Mouse (Mus musculus) olfactory bulb, adult 2 months (tissue): ENCODE results near the gene Pcbd1. TPM values are rescaled to one million over a fixed set of nuclear protein-coding genes. Genes with fewer than 3 reads are reported as not detected.
A peak's percentile ranks its signal among the peaks of the same experiment; 100 is the strongest.

Source experiments
- H3K27ac ChIP-seq: fragments of 200-500 bp; 2 replicates; pipeline ENCODE4 v1.5.1; 2012; ENCODE audit warnings: low read depth, low read length; ENCODE audit not compliant: insufficient read depth
- H3K4me1 ChIP-seq: fragments of 200-500 bp; 2 replicates; pipeline ENCODE4 v1.6.1; 2012; ENCODE audit warnings: low read length; ENCODE audit not compliant: control insufficient read depth, insufficient read depth
- H3K4me3 ChIP-seq: fragments of 200-500 bp; 2 replicates; pipeline ENCODE4 v1.5.1; 2012; ENCODE audit warnings: mild to moderate bottlenecking, low read depth, low read length, moderate library complexity; ENCODE audit not compliant: insufficient read depth
- CTCF ChIP-seq: fragments of 200-500 bp; IDR thresholded peaks from 2 replicates; pipeline ENCODE4 v1.5.1; 2012; ENCODE audit warnings: low read depth, mild to moderate bottlenecking, low read length, moderate library complexity; ENCODE audit not compliant: insufficient read depth
- POLR2A ChIP-seq: fragments of 200-500 bp; IDR thresholded peaks from 2 replicates; pipeline ENCODE4 v1.6.1; 2012; ENCODE audit warnings: mild to moderate bottlenecking, low read depth, low read length, moderate library complexity; ENCODE audit not compliant: insufficient read depth
- WGBS: fragments of 180-500 bp; shearing (Covaris S2); methylation state at CpG from one replicate; pipeline ENCODE4 v1.1.7; 2018; 5-methylcytosine and 5-hydroxymethylcytosine counted together
- polyA plus RNA-seq: library from polyadenylated mRNA; stranded (reverse); fragments of >200 nt; gene quantifications from 2 replicates; pipeline ENCODE4 v1.2.4, GENCODE M21; 2012; ENCODE audit warnings: low replicate concordance; ENCODE audit not compliant: missing spikeins, insufficient read depth, insufficient read length

The Pcbd1 gene
- not detected in 2 replicates for polyA plus RNA-seq

DNA sequence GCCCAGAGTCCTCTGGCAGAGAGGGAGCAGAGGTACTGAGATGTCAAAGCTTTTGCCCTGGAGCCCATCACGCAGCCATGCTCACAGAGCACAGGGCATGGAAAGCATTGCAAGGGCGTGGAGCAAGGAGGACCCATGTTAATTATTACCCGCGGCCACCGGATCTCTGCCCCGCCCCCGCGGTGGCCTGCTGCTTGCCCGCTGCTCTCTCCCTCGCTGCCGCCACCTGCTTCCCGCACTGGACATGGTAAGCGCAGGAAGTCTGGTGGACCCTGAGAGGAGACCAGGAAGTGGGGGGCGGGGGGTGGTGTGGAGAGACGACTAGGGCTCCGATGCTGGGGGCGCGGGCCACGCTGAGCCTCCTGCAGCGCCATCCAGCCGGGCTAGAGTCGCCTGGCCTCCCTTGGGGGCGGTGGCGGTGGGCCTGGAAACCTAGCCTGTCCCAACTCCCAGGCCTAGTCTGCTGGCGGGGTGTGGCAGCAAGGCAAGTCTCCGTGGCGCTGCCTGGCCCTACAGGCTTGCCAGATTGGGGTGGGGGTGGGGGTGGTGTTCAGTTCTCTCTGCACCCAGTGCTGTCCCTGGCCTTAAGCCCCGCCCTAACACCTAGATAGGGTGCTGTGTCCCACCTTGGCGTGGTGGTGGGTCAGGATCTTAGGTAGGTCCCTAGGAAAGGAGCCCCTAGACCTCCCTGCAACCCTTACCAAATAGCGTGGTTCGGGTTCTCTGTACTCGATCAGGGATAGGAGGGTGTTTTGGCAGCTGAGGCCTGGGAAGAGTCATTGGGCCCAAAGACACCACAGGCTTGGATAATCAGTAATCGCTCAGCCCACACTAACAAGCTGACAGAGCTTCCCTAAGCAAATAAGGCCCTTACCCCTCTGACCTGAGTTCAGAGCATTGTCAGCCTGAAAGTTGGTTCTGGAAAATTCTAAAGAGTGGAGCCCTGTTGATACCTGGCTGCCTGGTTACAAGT is at the start of gene Pcbd1:
Gene Pcbd1 (plus strand): TSS at position 162 of the 973 bp plus-strand sequence.
- no peak for TF ChIP-seq CTCF
- no peak for TF ChIP-seq POLR2A
- Histone ChIP-seq H3K4me1 (peaks cover 8% of the 10 kb centered on the region), H3K4me3 (peak within 1 kb of the TSS; percentile 27), H3K27ac (no peak within 1 kb of the TSS)
- 24% methylated on average over 33 of the region's 33 CpGs for WGBS

GRCm38 (mm10) chr10:61039657-61040056 is 49.5 kb upstream of the Pcbd1 start:
- no peak overlapping the region for H3K27ac ChIP-seq
- no peak for TF ChIP-seq POLR2A
- no peak for TF ChIP-seq CTCF
- H3K4me3 ChIP-seq: no peak overlapping the region
- 77% methylated on average over 12 of the region's 12 CpGs for WGBS
- H3K4me1 ChIP-seq: peaks cover 13% of the 10 kb centered on the region

DNA sequence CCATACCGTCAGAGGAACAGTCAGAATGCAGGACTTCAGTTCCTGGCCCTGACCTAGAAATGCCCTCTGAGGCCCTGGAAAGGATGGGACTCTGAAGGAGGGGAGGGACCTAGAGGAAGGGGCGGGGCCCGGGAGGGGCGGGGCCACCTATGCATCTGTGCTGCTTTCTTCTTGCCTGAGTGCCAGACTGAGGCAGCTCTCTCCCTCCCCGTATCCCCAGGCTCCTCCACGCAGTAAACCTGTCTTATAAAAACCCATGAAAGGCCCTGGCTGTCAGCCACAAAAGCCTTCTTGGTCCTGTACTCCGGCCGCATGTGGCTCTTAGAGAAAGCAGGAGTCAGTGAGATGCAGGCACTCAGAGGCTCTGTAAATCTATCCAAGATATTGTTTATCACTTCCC is 44.0 kb upstream of the Pcbd1 start:
- TF ChIP-seq CTCF: no peak
- TF ChIP-seq POLR2A: no peak
- WGBS: 28% methylated on average over 8 of the region's 8 CpGs

DNA sequence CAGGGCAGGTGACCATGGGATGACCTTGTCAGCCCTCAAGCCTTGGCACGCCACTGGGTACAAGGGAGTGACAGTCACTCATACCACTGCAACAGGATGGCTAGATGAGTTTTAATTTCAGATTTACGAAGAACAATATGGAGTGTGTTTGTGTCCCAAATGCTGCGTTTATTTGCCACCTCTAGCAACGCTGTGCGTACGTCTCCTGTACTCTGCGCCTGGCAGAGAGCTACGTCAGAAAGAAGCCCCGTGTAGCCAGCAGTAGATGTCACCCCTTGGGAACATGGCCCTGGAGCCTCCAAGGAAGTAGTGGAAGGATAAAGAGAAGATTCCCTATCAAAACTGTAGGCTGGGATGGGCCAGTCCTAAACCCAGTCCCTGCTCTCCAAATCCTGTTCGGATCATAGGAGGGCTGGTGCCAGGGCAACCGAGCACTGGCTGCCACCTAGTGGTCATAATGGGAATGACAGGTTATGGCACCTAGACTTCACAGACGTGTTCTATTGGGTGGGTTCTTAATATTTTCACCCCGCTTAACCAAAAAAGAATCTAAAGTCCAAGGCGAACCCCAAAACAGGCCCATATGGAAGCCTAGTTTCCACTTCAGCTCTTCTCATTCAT is 37.0 kb upstream of the Pcbd1 start:
- 61% methylated on average over 14 of the region's 14 CpGs for WGBS
- no peaks in the 10 kb centered on the region for H3K4me1 ChIP-seq
- H3K27ac ChIP-seq: no peak overlapping the region
- TF ChIP-seq POLR2A: no peak
- TF ChIP-seq CTCF: peak; percentile 49
- no peak overlapping the region for H3K4me3 ChIP-seq

More for the DNA sequence above, 44.0 kb upstream of the Pcbd1 start:
- Histone ChIP-seq H3K4me1 (no peaks in the 10 kb centered on the region), H3K27ac (no peak overlapping the region), H3K4me3 (no peak overlapping the region)

GRCm38 (mm10) chr10:61056661-61057060 is 32.5 kb upstream of the Pcbd1 start:
- no peak for TF ChIP-seq POLR2A
- TF ChIP-seq CTCF: no peak
- peaks cover 7% of the 10 kb centered on the region for H3K4me1 ChIP-seq
- no peak overlapping the region for H3K4me3 ChIP-seq
- no peak overlapping the region for H3K27ac ChIP-seq
- WGBS: 96% methylated on average over 7 of the region's 7 CpGs

DNA sequence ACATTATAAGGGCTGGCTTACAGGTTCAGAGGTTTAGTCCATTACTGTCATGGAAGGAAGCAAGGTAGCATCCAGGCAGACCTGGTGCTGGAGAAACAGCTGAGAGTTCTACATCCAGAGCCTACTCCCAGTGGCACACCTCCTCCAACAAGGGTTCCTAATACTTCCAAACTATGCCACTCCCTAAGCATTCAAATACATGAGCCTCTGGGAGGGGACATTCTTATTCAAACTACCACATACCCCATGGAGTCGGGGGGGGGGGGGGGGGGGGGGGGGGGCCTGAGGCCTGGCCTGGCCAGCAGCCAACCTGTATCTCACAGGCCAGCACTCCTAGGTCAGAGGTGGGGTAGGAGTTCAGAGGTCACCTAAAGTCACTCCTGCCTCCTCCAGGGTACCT is 30.0 kb upstream of the Pcbd1 start:
- TF ChIP-seq POLR2A: no peak
- TF ChIP-seq CTCF: no peak
- no peak overlapping the region for H3K4me3 ChIP-seq
- no peak overlapping the region for H3K27ac ChIP-seq
- H3K4me1 ChIP-seq: peaks cover 7% of the 10 kb centered on the region
- WGBS: 13% methylated on average over 1 of the region's 1 CpGs

DNA sequence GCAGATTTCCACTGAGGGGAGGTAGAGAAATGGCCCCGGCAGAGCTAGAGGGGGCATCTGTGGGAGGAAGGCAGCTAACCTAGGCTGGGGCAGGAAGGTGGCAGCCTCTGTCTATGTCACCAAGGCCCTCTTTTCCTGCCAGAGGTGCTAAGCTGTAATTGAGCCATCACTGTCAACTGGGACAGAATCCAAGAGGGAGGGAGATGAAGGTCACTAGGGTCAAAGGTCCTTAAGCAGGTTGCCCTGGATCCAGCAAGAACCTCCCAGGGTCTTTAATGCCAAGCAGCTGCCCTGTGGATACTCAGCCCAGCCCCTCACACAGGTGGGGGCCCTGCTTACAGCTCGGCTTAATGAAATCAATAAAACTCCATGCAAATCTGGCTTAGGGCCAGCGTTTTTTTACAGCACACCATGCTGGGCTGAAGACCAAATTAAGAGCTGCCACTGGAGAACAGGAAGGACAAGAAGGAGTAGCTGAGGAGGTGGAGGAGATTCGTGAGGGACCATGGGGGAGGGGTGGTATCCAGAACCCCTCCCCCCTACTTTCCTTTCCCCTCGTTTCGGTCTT is 29.5 kb upstream of the Pcbd1 start:
- Histone ChIP-seq H3K27ac (no peak overlapping the region), H3K4me1 (peaks cover 7% of the 10 kb centered on the region), H3K4me3 (no peak overlapping the region)
- TF ChIP-seq POLR2A (no peak), CTCF (no peak)
- WGBS: 35% methylated on average over 6 of the region's 6 CpGs

DNA sequence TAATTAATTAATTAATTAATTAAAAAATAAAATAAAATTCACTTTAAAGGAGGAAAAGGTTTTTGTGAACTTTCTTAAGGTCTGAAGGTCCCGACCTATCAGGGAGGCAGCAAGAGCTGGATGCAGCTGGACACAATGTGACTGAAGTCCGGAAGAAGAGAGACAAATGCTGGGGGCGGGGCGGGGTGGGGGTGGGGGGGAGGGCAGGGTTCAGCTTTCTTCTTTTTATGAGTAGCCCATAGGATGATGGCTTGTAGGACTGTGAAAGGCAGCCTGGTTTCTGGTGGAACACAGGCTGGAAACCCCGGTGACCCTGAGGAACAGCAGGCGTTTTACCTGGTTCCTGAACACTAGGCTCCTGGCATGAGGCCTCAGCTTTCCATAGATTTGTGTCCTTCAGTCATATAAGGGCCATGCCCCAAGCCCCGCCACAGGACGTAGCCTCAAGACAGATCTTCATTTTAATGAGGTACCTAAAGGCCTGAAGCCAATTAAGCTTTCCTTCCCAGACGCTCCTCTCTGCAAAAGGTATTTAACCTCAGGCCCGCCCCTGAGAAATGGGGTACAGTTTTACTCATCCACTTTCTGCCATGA is 25.8 kb upstream of the Pcbd1 start:
- Histone ChIP-seq H3K4me1 (peaks cover 12% of the 10 kb centered on the region), H3K27ac (no peak overlapping the region), H3K4me3 (no peak overlapping the region)
- 88% methylated on average over 10 of the region's 10 CpGs for WGBS
- TF ChIP-seq CTCF (no peak), POLR2A (no peak)
